Mouse (Mus musculus): ENCODE measurements around the gene Usp36.

Usp36 gene

GRCm38 (mm10) chr11:118248150-118249011, 41.7 kb downstream of the Usp36 start, which contains the start of gene Cyth1:
TSS of gene Cyth1 (minus strand) at chr11:118248592.
- peak; percentile 99 for DNase-seq (ENCODE audit: inconsistent ontology term)

- DNase-seq (ENCODE audit: inconsistent ontology term), result peak; percentile 54
Observed at GRCm38 (mm10) chr11:118247359-118248095, 42.5 kb downstream of the Usp36 start.

GRCm38 (mm10) chr11:118246724-118247123, 43.3 kb downstream of the Usp36 start:
- DNase-seq (ENCODE audit: inconsistent ontology term), result no peak

- no peak for DNase-seq (ENCODE audit: inconsistent ontology term)
Observed at GRCm38 (mm10) chr11:118245130-118245529, 44.9 kb downstream of the Usp36 start.

GRCm38 (mm10) chr11:118243627-118244261, 46.3 kb downstream of the Usp36 start:
- no peak for DNase-seq (ENCODE audit: inconsistent ontology term)

- no peak for DNase-seq (ENCODE audit: inconsistent ontology term)
Observed at GRCm38 (mm10) chr11:118242506-118242905, 47.5 kb downstream of the Usp36 start.

GRCm38 (mm10) chr11:118240388-118240787, 49.7 kb downstream of the Usp36 start:
- DNase-seq (ENCODE audit: inconsistent ontology term), result no peak

GRCm38 (mm10) chr11:118239281-118240198, 50.5 kb downstream of the Usp36 start:
- DNase-seq (ENCODE audit: inconsistent ontology term), result no peak

- no peak for DNase-seq (ENCODE audit: inconsistent ontology term)
Observed at GRCm38 (mm10) chr11:118236520-118237190, 53.4 kb downstream of the Usp36 start.

- DNase-seq (ENCODE audit: inconsistent ontology term), result no peak
Observed at GRCm38 (mm10) chr11:118234929-118235328, 55.1 kb downstream of the Usp36 start.

- DNase-seq (ENCODE audit: inconsistent ontology term), result no peak
Observed at GRCm38 (mm10) chr11:118234500-118234899, 55.5 kb downstream of the Usp36 start.

GRCm38 (mm10) chr11:118233924-118234323, 56.1 kb downstream of the Usp36 start:
- DNase-seq (ENCODE audit: inconsistent ontology term), result no peak

- DNase-seq (ENCODE audit: inconsistent ontology term), result peak; percentile 19
Observed at GRCm38 (mm10) chr11:118232314-118232831, 57.7 kb downstream of the Usp36 start.

- DNase-seq (ENCODE audit: inconsistent ontology term), result no peak
Observed at GRCm38 (mm10) chr11:118229941-118230340, 60.1 kb downstream of the Usp36 start.

- no peak for DNase-seq (ENCODE audit: inconsistent ontology term)
Observed at GRCm38 (mm10) chr11:118227650-118228049, 62.4 kb downstream of the Usp36 start.

- no peak for DNase-seq (ENCODE audit: inconsistent ontology term)
Observed at GRCm38 (mm10) chr11:118226850-118227249, 63.2 kb downstream of the Usp36 start.

- no peak for DNase-seq (ENCODE audit: inconsistent ontology term)
Observed at GRCm38 (mm10) chr11:118225862-118226261, 64.2 kb downstream of the Usp36 start.

GRCm38 (mm10) chr11:118225056-118225836, 64.8 kb downstream of the Usp36 start:
- DNase-seq (ENCODE audit: inconsistent ontology term), result no peak

- DNase-seq (ENCODE audit: inconsistent ontology term), result no peak
Observed at GRCm38 (mm10) chr11:118223416-118224067, 66.5 kb downstream of the Usp36 start.
